Mouse (Mus musculus) brain, embryonic 14.5 days (tissue): ENCODE results near the gene Cdipt. TPM values are rescaled to one million over a fixed set of nuclear protein-coding genes. Genes with fewer than 3 reads are reported as not detected.

Experiments used
- DNase-seq: peaks from one replicate; pipeline ENCODE4 v3.0.0-alpha.2; 2011; ENCODE audit warnings: low read depth
- CTCF ChIP-seq: fragments of 200-500 bp; IDR thresholded peaks from 2 replicates; pipeline ENCODE4 v1.5.1; 2012; ENCODE audit warnings: inconsistent platforms, mild to moderate bottlenecking, moderate library complexity, borderline replicate concordance; ENCODE audit not compliant: insufficient read depth, insufficient read length; ENCODE audit errors: extremely low read depth
- POLR2A ChIP-seq: fragments of 200-500 bp; IDR thresholded peaks from 2 replicates; pipeline ENCODE4 v1.6.1; 2012; ENCODE audit warnings: mild to moderate bottlenecking, inconsistent platforms, borderline replicate concordance; ENCODE audit not compliant: poor library complexity, insufficient read depth, insufficient read length, severe bottlenecking; ENCODE audit errors: extremely low read depth
- polyA plus RNA-seq: library from polyadenylated mRNA; depleted of rRNA; stranded (reverse); fragments of >200 nt; gene quantifications from 2 replicates; pipeline ENCODE4 v1.2.3, GENCODE M21; 2012

The Cdipt gene
- polyA plus RNA-seq, 1 experiment, result 153 TPM

- no peak for TF ChIP-seq POLR2A
- no peak for TF ChIP-seq CTCF
- no peak for DNase-seq
Observed at GRCm38 (mm10) chr7:126976878-126977459, 1.3 kb downstream of the Cdipt start.

DNA sequence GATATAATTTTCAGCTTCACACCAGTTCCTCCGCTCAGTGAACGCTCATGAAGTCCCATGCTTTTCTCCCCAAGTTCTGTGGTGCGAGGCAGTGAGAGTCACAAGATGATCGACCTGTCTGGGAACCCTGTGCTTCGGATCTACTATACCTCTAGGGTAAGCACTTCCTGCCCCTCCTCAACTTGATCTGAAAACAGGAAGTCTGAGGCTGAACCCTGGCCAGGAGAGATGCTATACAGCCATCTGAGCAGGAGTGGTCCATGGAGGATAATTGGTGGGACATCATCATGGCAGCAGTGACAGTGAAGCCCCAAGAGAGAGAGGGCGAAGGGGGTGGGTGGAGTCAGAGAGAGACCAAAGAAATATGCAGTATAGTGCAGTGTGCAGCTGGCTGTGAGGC lies 3.1 kb downstream of the Cdipt start:
- no peak for TF ChIP-seq POLR2A
- TF ChIP-seq CTCF, result no peak
- DNase-seq, result no peak

- no peak for DNase-seq
- no peak for TF ChIP-seq POLR2A
Observed at GRCm38 (mm10) chr7:126981601-126982000, 5.9 kb downstream of the Cdipt start.

DNA sequence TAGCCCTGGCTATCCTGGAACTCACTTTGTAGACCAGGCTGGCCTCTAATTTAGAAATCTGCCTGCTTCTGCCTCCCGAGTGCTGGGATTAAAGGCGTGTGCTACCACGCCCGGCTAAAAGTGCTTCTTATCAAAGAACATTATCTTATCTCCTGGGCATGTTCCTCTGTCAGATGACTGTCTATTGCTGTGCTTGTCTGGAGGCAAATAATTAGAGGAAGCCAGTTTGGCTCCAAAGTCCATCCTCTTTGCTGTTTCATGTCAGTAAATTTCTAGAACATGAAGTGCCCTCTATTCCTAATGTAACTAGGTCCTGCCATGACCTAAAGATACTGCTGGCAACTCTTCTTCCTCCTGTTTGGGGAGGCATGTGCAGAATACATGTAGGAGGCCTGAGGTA lies 6.3 kb downstream of the Cdipt start:
- no peak for TF ChIP-seq CTCF
- TF ChIP-seq POLR2A, result no peak
- no peak for DNase-seq

DNA sequence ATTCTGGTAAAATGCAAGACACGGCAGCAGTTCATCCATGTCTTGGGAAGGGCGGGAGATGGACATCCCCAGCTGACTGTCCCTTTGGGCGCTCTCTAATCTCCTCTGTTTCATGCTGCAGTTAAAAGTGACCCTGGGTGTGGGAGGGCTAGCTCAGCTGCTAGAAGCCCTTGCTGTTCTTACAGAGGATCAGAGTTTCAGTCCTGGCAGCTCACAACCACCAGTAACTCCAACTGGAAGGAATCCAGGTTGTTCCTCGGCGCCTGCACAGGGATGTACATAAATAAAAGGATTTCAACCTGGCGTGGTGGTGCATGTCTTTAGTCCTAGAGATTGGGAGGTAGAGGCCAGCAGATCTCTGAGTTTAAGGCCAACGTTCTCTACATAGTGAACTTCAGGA lies 7.4 kb downstream of the Cdipt start:
- TF ChIP-seq CTCF (no peak), POLR2A (no peak)
- no peak for DNase-seq

- DNase-seq, result no peak
- TF ChIP-seq CTCF (no peak), POLR2A (no peak)
Observed at GRCm38 (mm10) chr7:126984667-126985444, 9.1 kb downstream of the Cdipt start.

- TF ChIP-seq POLR2A, result no peak
- TF ChIP-seq CTCF, result peak; percentile 35; the same call in 1 of the 2 replicates
- DNase-seq, result peak; percentile 45
Observed at GRCm38 (mm10) chr7:126986319-126986718, 10.6 kb downstream of the Cdipt start.

DNA sequence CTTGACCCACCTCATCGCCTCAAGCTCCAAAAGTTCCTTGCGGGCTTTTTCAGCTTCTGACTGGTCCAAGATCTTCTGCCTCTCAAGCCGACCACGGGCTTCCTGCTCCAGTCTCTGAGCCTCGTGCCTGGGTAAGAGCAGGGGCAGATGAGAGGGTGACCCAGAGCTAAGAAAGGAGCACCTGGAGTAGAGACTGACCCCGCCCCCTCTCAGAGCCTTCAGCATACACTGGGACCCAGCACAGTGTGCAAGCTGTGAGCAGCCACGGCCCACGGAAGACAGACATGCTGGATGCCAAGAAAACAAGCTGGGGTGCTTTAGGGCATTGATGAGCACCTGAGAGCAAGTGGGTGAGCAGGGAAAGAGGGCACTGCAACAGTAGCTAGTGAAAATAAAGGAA lies 13.1 kb downstream of the Cdipt start:
- DNase-seq, result no peak
- TF ChIP-seq CTCF (no peak), POLR2A (no peak)

- TF ChIP-seq CTCF, result no peak
- TF ChIP-seq POLR2A, result no peak
- no peak for DNase-seq
Observed at GRCm38 (mm10) chr7:126996449-126996848, 20.7 kb downstream of the Cdipt start.

GRCm38 (mm10) chr7:126999568-126999967 lies 23.9 kb downstream of the Cdipt start:
- DNase-seq, result no peak
- no peak for TF ChIP-seq CTCF
- TF ChIP-seq POLR2A, result no peak

DNA sequence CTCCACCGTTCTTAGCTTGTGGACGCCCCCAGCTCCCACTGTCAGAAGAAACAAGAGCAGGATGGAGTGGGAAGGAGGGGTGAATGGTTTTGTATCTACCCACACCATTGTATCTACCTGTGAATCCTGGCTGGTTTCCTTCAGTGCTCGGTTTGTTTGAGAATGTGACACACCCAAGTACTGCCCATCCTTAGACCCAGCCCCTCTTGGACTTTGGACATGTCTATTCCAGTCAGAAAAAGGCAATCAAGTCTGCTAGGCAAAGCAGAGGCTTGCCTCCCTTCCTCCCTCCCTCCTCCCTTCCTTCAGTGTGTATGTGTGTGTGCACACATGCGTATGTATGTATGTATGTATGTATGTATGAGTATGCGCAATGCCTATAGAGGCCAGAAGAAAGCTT lies 27.9 kb downstream of the Cdipt start:
- TF ChIP-seq CTCF (no peak), POLR2A (no peak)
- DNase-seq, result no peak
